Mouse (Mus musculus): ENCODE results near the gene Efcab1.

- TF ChIP-seq EP300 (IDR thresholded peaks at IDR 0.05; ENCODE audit: low read depth) (no peak), CTCF (IDR thresholded peaks at IDR 0.05; ENCODE audit: low read depth) (no peak)
These were observed 84.6 kb downstream of the Efcab1 start for GRCm38 (mm10) chr16:14991001-14991400.
